Mouse (Mus musculus): Measurements from ENCODE around the gene Slc41a2. TPM values are rescaled to one million over a fixed set of nuclear protein-coding genes. Genes with fewer than 3 reads are reported as not detected.

Slc41a2 gene
- polyA plus RNA-seq, 1 experiment from 2014 or later: 0.87 TPM

GRCm38 (mm10) chr10:83191476-83191875, 146.2 kb downstream of the Slc41a2 start:
- no peaks in the 10 kb centered on the region for H3K4me1 ChIP-seq (replicated peaks; ENCODE audit: insufficient read depth, low read length)
- no peak overlapping the region for H3K4me2 ChIP-seq (ENCODE audit: low read length)
- WGBS: 91% methylated on average over 17 of the region's 17 CpGs
- no peak for TF ChIP-seq CTCF (IDR thresholded peaks at IDR 0.05; ENCODE audit: low read depth)
- H3K27me3 ChIP-seq (ENCODE audit: insufficient read depth, low read length): no peaks in the 10 kb centered on the region
- DNase-seq (ENCODE audit: low spot score) (no peak), ATAC-seq (replicated peaks; ENCODE audit: low FRiP score, low read depth) (0 out of 2 replicates have a peak, but pooled peaks have one; percentile 44)
- no peak overlapping the region for H3K27ac ChIP-seq
- H3K36me3 ChIP-seq (ENCODE audit: insufficient read depth, low read length): 0 out of 2 replicates have a peak, but pooled peaks cover 4% of the 10 kb centered on the region
- no peak overlapping the region for H3K9ac ChIP-seq (ENCODE audit: low read depth, low read length)
- no peak overlapping the region for H3K4me3 ChIP-seq (replicated peaks; ENCODE audit: low read depth, low read length)
- H3K9me3 ChIP-seq (replicated peaks; ENCODE audit: low read length): no peaks in the 10 kb centered on the region

GRCm38 (mm10) chr10:83189071-83189470, 148.6 kb downstream of the Slc41a2 start:
- no peak overlapping the region for H3K9ac ChIP-seq (ENCODE audit: low read depth, low read length)
- H3K27me3 ChIP-seq (ENCODE audit: insufficient read depth, low read length): no peaks in the 10 kb centered on the region
- H3K4me2 ChIP-seq (ENCODE audit: low read length): no peak overlapping the region
- H3K9me3 ChIP-seq (replicated peaks; ENCODE audit: low read length): no peaks in the 10 kb centered on the region
- 0 out of 2 replicates have a peak, but pooled peaks cover 4% of the 10 kb centered on the region for H3K36me3 ChIP-seq (ENCODE audit: insufficient read depth, low read length)
- peaks cover 8% of the 10 kb centered on the region for H3K4me1 ChIP-seq (replicated peaks; ENCODE audit: insufficient read depth, low read length)
- no peak for TF ChIP-seq CTCF (IDR thresholded peaks at IDR 0.05; ENCODE audit: low read depth)
- DNase-seq (ENCODE audit: low spot score) (no peak), ATAC-seq (replicated peaks; ENCODE audit: low FRiP score, low read depth) (no peak)
- H3K27ac ChIP-seq: no peak overlapping the region
- WGBS: 96% methylated on average over 5 of the region's 5 CpGs
- H3K4me3 ChIP-seq (replicated peaks; ENCODE audit: low read depth, low read length): no peak overlapping the region

GRCm38 (mm10) chr10:83186984-83187383, 150.7 kb downstream of the Slc41a2 start:
- Histone ChIP-seq H3K9me3 (replicated peaks; ENCODE audit: low read length) (no peaks in the 10 kb centered on the region), H3K36me3 (ENCODE audit: insufficient read depth, low read length) (0 out of 2 replicates have a peak, but pooled peaks cover 4% of the 10 kb centered on the region), H3K4me2 (ENCODE audit: low read length) (no peak overlapping the region), H3K9ac (ENCODE audit: low read depth, low read length) (no peak overlapping the region), H3K27ac (no peak overlapping the region), H3K27me3 (ENCODE audit: insufficient read depth, low read length) (no peaks in the 10 kb centered on the region), H3K4me3 (replicated peaks; ENCODE audit: low read depth, low read length) (no peak overlapping the region), H3K4me1 (replicated peaks; ENCODE audit: insufficient read depth, low read length) (peaks cover 11% of the 10 kb centered on the region)
- no peak for ATAC-seq (replicated peaks; ENCODE audit: low FRiP score, low read depth)
- no peak for TF ChIP-seq CTCF (IDR thresholded peaks at IDR 0.05; ENCODE audit: low read depth)
- WGBS: 62% methylated on average over 5 of the region's 5 CpGs
- DNase-seq (ENCODE audit: low spot score): no peak

- no peak overlapping the region for H3K27ac ChIP-seq
- peaks cover 11% of the 10 kb centered on the region for H3K4me1 ChIP-seq (replicated peaks; ENCODE audit: insufficient read depth, low read length)
- WGBS: 81% methylated on average over 8 of the region's 8 CpGs
- TF ChIP-seq CTCF (IDR thresholded peaks at IDR 0.05; ENCODE audit: low read depth): no peak
- no peaks in the 10 kb centered on the region for H3K9me3 ChIP-seq (replicated peaks; ENCODE audit: low read length)
- H3K9ac ChIP-seq (ENCODE audit: low read depth, low read length): no peak overlapping the region
- 0 out of 2 replicates have a peak, but pooled peaks cover 3% of the 10 kb centered on the region for H3K36me3 ChIP-seq (ENCODE audit: insufficient read depth, low read length)
- DNase-seq (ENCODE audit: low spot score) (no peak), ATAC-seq (replicated peaks; ENCODE audit: low FRiP score, low read depth) (no peak)
- no peak overlapping the region for H3K4me2 ChIP-seq (ENCODE audit: low read length)
- no peaks in the 10 kb centered on the region for H3K27me3 ChIP-seq (ENCODE audit: insufficient read depth, low read length)
- no peak overlapping the region for H3K4me3 ChIP-seq (replicated peaks; ENCODE audit: low read depth, low read length)
These were observed 151.5 kb downstream of the Slc41a2 start for GRCm38 (mm10) chr10:83186167-83186566.

- Histone ChIP-seq H3K9me3 (replicated peaks; ENCODE audit: low read length) (no peaks in the 10 kb centered on the region), H3K4me3 (replicated peaks; ENCODE audit: low read depth, low read length) (no peak overlapping the region), H3K36me3 (ENCODE audit: insufficient read depth, low read length) (no peaks in the 10 kb centered on the region), H3K9ac (ENCODE audit: low read depth, low read length) (no peak overlapping the region), H3K4me1 (replicated peaks; ENCODE audit: insufficient read depth, low read length) (peaks cover 11% of the 10 kb centered on the region), H3K27me3 (ENCODE audit: insufficient read depth, low read length) (no peaks in the 10 kb centered on the region), H3K4me2 (ENCODE audit: low read length) (no peak overlapping the region), H3K27ac (peak overlapping the region; percentile 20; the same call in 1 of the 2 replicates)
- DNase-seq (ENCODE audit: low spot score) (peak; percentile 15), ATAC-seq (replicated peaks; ENCODE audit: low FRiP score, low read depth) (0 out of 2 replicates have a peak, but pooled peaks have one; percentile 44)
- TF ChIP-seq CTCF (IDR thresholded peaks at IDR 0.05; ENCODE audit: low read depth): no peak
- WGBS: 69% methylated on average over 6 of the region's 6 CpGs
These were observed 152.6 kb downstream of the Slc41a2 start for GRCm38 (mm10) chr10:83185121-83185520.

- H3K36me3 ChIP-seq (ENCODE audit: insufficient read depth, low read length): no peaks in the 10 kb centered on the region
- no peak overlapping the region for H3K4me3 ChIP-seq (replicated peaks; ENCODE audit: low read depth, low read length)
- no peak for DNase-seq (ENCODE audit: low spot score)
- 32% methylated on average over 7 of the region's 7 CpGs for whole genome bisulfite sequencing
- H3K9me3 ChIP-seq (replicated peaks; ENCODE audit: low read length): no peaks in the 10 kb centered on the region
- ATAC-seq (replicated peaks; ENCODE audit: low FRiP score, low read depth): no peak
- TF ChIP-seq CTCF (IDR thresholded peaks at IDR 0.05; ENCODE audit: low read depth): no peak
- peak overlapping the region; percentile 55 for H3K27ac ChIP-seq
- H3K4me1 ChIP-seq (replicated peaks; ENCODE audit: insufficient read depth, low read length): peaks cover 11% of the 10 kb centered on the region
- H3K9ac ChIP-seq (ENCODE audit: low read depth, low read length): no peak overlapping the region
- H3K27me3 ChIP-seq (ENCODE audit: insufficient read depth, low read length): no peaks in the 10 kb centered on the region
- no peak overlapping the region for H3K4me2 ChIP-seq (ENCODE audit: low read length)
These were observed 153.1 kb downstream of the Slc41a2 start for GRCm38 (mm10) chr10:83184480-83185069.

All from kidney, postnatal 0 days (tissue).